Mouse (Mus musculus) Patski (cell line): ENCODE measurements at regions not wholly inside any gene's neighbourhood (a gene's known extent, or its start where the extent isn't known, plus 50 kb on each side); places are given as distances from the start of the nearest gene placed in this dataset.
"Not testable (repeated sequence)": the region's sequence is repeated elsewhere in the genome, so short reads cannot be mapped to it uniquely, and the experiment has no call there.

ENCODE experiments used
- ATAC-seq: fragments of 100-300 bp; one replicate; pipeline ENCODE4 v1.8.0; 2021
- CTCF ChIA-PET: fragments of 350-600 bp; sonication (Branson Sonifier 250); formaldehyde crosslinking; loops from one replicate; lab custom pipeline; 2022; ENCODE audit warnings: inconsistent platforms; lab: Charles Lee
- POLR2A ChIA-PET: fragments of 350-600 bp; sonication (Branson Sonifier 250); formaldehyde crosslinking; loops from one replicate; lab custom pipeline; 2022; ENCODE audit warnings: antibody characterized with exemption, inconsistent platforms; lab: Charles Lee
- DNase-seq: peaks from one replicate; pipeline ENCODE4 v3.0.0-alpha.2; 2011; ENCODE audit warnings: low read depth, low spot score
- H3K27me3 ChIP-seq: fragments of 371-371 bp; one replicate; pipeline ENCODE4 v1.5.1; 2021
- CTCF ChIP-seq: fragments of 100-300 bp; IDR thresholded peaks from one replicate; pipeline ENCODE4 v1.5.1; 2021
- in situ Hi-C: fragments of 300-500 bp; cut with MboI; formaldehyde crosslinking; loops from 3 replicates; pipeline ENCODE4 v1.11.1; 2018; ENCODE audit warnings: low pct_unique_long_range_greater_than_20kb, mixed read lengths

DNA sequence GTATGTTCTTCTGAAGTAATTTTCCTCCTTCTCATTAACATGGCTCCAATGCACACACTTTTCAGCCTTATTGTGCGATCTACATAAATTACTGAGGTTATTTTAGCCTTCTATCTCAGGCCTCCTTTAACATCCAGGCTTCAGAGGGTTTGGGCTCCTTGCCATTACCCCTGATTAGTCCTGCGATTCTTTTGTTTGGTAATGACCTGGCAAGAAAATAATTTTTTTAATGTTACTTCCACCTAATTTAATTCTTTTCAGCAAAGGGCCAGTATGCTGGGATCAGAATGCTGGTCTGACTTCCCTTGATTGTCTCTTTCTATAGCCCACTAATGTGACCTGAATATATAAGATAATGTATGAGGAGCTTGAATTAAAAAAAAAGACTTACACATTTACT, 739.4 kb downstream of the Tbl1xr1 start:
- H3K27me3 ChIP-seq, result no peaks in the 10 kb centered on the region
- POLR2A ChIA-PET, result no interaction called here
- DNase-seq (no peak), ATAC-seq (no peak)
- CTCF ChIA-PET, result no interaction called here
- in situ Hi-C loops, result no loop called here
- TF ChIP-seq CTCF, result no peak

DNA sequence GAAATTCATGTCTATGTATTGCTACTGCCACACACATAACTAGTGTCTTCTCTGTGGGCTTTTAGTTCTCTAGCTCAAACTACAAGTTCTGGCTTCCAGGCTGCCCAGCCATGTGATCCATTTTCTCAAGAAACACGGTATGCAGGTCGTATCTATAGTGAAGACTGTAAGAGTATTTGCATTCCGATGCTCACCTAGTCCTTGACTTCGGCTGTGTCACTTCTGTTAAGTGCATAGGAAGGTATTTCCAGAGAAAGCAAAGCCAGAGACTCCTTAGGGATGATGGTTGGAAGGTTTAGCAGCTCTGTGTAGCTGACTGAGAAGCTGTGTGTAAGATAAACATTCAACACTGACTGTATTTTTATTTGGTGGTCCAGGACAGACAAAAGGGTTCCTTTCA, 750.0 kb downstream of the Tbl1xr1 start:
- in situ Hi-C loops, result no loop called here

DNA sequence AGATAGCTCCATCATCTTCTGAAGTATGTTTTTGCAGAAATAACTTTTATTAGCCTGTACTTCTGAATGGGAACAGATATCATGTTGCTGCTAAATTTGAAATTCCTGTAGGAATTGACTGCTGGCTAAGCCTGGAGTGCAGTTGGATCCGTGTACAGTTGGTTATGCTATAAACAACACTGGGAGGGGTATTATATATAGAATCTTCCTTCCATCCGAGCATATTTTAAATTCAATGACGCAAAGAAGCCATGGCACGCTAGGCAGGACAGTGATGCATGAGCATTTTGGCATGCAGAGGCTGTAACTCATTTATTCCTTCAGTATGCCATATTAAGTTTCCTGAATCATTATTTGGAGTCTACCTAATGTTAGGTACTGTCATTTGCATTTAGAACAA, 762.5 kb downstream of the Tbl1xr1 start:
- CTCF ChIA-PET, result no interaction called here
- H3K27me3 ChIP-seq, result no peaks in the 10 kb centered on the region
- POLR2A ChIA-PET, result no interaction called here
- no peak for TF ChIP-seq CTCF
- in situ Hi-C loops, result no loop called here
- DNase-seq (no peak), ATAC-seq (no peak)

More for the DNA sequence above, 750.0 kb downstream of the Tbl1xr1 start:
- DNase-seq, result no peak
- POLR2A ChIA-PET, result no interaction called here
- H3K27me3 ChIP-seq, result no peaks in the 10 kb centered on the region
- no peak for TF ChIP-seq CTCF
- ATAC-seq, result no peak
- CTCF ChIA-PET, result no interaction called here

DNA sequence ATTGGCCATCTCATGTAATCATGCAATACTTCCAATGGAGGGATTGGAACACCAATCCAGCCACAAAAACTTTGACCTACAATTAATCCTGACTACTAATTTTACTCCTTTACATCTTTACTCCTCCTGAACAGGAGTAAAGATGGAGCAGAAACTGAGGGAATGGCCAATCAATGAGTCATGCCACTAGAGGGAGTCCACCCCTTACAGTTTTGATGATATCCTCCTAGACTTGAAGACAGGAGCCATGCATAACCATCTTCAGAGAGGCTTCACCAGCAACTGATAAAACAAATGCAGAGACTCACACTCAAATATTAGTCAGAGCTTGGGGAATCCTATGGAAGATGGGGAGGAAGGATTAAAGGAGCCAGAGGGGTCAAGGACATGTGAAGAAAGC, 774.0 kb downstream of the Tbl1xr1 start:
- ATAC-seq, result no peak
- peaks cover 3% of the 10 kb centered on the region for H3K27me3 ChIP-seq
- ChIA-PET CTCF (no interaction called here), POLR2A (no interaction called here)
- no peak for DNase-seq
- in situ Hi-C loops, result no loop called here
- TF ChIP-seq CTCF, result no peak

DNA sequence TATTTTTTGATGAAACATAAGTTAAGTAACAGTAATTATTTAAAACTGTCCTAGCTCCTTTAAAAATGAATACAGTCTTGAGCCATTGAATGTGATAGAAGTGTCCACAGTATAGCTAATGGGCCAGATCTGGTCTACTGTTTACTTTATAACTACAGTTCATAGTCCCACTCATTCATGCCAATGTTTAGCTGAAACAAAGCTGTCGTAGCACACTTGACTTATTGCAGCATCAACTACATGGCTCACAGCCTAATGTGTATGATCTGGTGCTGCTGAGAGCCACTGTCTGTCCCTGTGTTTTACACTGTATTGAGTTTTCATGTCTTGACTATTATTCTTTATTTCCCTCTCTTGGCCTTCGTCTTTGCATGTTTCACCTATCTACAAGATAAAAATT, 787.1 kb downstream of the Tbl1xr1 start:
- POLR2A ChIA-PET, result no interaction called here

DNA sequence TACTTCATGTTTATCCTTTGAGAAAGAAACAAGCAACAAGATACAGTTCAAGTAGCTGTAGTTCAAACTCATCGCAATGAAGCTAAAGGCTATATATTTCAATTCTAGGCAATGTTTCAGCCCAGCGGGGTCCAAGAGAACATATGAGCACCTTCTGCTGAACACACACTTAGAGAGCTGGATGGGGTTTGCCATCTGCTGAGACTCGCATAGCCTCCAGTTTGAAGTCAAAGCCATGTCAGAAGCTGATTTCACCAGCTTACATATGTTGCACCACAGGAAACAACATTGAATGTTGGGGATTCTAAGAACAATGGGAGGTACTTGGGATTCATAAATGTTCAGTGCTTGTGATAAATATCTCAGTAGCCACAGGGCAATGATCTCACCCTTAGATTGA, 801.4 kb downstream of the Tbl1xr1 start:
- ATAC-seq (no peak), DNase-seq (no peak)
- no peak for TF ChIP-seq CTCF
- in situ Hi-C loops, result no loop called here
- POLR2A ChIA-PET, result no interaction called here
- CTCF ChIA-PET, result no interaction called here
- H3K27me3 ChIP-seq, result peaks cover 5% of the 10 kb centered on the region

More for the DNA sequence above, 787.1 kb downstream of the Tbl1xr1 start:
- CTCF ChIA-PET, result interaction anchor here (1.5 kb wide), 1 partner anchor 19 kb away, joined by 3 read pairs; no protein-coding TSS in a partner anchor
- no peak for TF ChIP-seq CTCF
- no peak for ATAC-seq
- in situ Hi-C loops, result no loop called here
- no peak for DNase-seq
- no peaks in the 10 kb centered on the region for H3K27me3 ChIP-seq

DNA sequence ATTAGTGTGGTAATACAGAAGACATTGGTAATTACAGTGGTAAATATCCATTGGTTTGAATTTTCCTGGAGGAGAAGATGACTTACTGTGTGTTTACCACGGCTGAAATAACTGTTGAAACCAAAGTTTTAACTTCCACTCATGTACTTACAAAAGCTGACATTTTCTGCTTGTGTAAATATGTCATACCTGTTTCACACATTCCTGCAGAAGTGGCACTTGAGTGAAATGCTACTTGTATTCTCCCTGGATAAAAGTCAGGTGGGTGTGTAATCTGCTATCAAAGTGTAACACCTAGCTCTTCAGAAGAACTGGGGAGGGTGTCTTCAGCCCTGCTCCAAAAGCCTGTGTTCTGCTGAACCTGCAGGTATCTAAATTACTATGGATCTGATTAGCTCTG, 816.3 kb downstream of the Tbl1xr1 start:
- peaks cover 9% of the 10 kb centered on the region for H3K27me3 ChIP-seq
- in situ Hi-C loops, result no loop called here
- ChIA-PET POLR2A (no interaction called here), CTCF (no interaction called here)
- DNase-seq (no peak), ATAC-seq (no peak)
- no peak for TF ChIP-seq CTCF

DNA sequence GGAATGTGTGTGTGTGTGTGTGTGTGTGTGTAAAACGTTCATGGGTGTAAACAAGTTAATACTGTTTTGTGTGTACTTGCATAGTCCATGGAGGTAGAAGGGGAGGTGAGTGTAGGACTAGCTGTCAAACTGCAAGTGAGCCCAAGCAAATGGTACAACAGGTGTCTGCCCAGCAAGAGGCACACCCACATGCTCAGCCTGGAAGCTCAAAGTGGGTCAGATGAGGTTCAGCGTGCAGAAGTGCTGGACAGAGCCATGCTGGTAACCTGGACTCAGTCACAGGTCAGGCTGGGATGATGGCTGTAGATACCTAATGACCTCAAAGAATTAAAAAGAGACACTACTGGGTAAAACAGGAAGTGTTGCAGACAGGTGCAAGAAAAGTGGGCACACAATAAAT, 821.2 kb downstream of the Tbl1xr1 start:
- POLR2A ChIA-PET, result no interaction called here
- DNase-seq, result no peak
- ATAC-seq, result no peak
- peaks cover 9% of the 10 kb centered on the region for H3K27me3 ChIP-seq
- in situ Hi-C loops, result no loop called here
- TF ChIP-seq CTCF, result no peak
- CTCF ChIA-PET, result no interaction called here

DNA sequence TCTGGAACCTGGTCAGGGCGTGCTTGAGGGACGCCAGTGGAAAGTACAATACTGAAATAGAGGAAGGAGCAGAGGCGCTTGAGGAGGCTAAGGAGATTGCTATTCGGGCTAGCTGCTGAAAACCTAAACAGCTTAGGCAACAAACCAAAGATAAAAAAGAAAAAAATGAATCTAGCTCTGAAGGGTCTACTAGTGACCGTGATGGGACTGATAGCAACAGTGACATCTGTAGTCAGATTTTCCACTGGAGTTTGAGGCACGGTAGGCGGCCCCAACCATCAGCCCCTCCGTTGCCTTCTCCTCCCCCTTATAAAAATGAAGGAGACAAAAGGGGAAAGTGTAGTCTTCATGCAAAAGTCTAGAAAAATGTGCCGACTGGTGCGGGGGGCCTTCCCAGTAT, 824.5 kb downstream of the Tbl1xr1 start:
- ATAC-seq, result no peak
- in situ Hi-C loops, result no loop called here
- POLR2A ChIA-PET, result no interaction called here
- DNase-seq, result no peak
- TF ChIP-seq CTCF, result no peak
- no peaks in the 10 kb centered on the region for H3K27me3 ChIP-seq
- CTCF ChIA-PET, result no interaction called here

DNA sequence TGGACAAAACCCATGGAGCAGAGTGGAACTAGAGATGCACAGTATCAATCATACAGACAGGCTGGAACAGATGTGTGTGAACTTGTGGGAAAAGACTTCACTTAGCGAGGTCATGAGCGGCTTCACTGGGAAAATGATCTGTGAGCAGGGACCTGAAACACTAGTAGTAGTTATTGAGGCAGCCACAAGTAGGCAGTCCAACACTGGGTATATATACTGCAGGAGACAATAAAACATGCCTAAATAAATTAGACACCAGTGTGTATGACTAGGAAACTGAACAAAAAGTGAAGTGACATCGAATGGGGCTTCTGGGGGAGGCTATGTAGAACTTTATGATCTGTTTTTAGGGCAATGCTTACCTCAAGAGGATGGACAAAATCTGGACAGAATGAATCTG, 852.5 kb downstream of the Tbl1xr1 start:
- ATAC-seq (no peak), DNase-seq (no peak)
- TF ChIP-seq CTCF, result peak; percentile 23
- CTCF ChIA-PET, result no interaction called here
- in situ Hi-C loops, result no loop called here
- no peaks in the 10 kb centered on the region for H3K27me3 ChIP-seq
- POLR2A ChIA-PET, result no interaction called here

DNA sequence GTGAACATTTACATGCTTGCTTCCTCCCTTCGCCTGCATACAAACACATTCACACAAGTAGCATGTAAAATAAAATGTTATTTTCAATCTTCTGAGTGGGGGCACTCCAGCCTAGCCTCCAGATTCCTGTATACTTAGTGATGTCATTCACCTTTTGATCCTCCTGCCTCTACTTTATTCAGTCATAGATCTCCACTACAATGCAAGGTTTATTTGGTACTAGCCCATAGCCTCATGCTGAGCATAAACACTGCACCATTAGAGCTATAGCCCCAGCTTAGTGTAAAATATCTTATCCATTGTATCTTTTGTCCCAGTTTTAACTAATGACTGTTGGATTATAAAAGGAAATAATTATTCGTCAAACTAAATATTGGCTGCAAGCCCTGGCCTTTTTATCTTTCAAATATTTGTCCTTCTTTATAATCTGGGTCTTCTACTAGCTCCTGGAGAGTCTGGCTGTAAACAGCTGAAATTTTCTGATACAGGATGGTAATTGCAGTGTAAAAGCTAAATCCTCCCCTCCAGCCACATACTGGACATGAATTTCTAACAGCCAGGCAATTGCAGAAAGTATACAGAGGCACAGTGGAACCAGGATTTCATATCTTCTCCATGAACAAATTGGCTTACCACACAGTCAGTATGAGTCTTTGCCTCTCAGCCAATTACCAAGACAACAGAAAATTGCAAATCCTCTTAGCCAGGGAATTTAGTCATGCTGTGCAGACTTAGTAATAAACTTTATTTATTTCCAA, 853.5 kb downstream of the Tbl1xr1 start:
- TF ChIP-seq CTCF, result no peak
- POLR2A ChIA-PET, result no interaction called here
- no peaks in the 10 kb centered on the region for H3K27me3 ChIP-seq
- no peak for DNase-seq
- in situ Hi-C loops, result no loop called here
- ATAC-seq, result no peak
- CTCF ChIA-PET, result no interaction called here

DNA sequence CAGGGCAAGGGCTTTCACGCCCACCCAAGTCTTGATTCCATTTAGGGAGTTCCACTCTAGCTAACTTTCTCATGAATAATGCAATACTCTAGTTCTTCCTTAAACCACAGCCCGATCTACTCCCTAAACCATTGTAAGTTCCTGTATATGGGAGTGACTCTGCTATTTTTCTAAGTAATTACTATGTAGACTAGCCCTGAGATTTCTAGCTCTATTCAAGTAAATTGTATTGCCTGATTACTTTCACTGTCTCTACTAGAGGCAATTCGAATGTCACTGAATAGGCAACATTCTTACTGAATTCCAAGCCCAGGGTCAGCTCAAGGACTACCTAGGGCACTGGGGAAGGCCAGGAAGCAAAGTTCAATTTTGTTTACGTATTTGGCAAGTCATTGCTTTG, 869.2 kb downstream of the Tbl1xr1 start:
- POLR2A ChIA-PET, DNase-seq, in situ Hi-C loops, H3K27me3 ChIP-seq, ATAC-seq: not testable (repeated sequence)
- CTCF ChIA-PET, result interaction anchor here (1.1 kb wide), 1 partner anchor 10 kb away, joined by 3 read pairs; no protein-coding TSS in a partner anchor
